Mouse (Mus musculus): Measurements from ENCODE around the gene Ankrd10. TPM values are rescaled to one million over a fixed set of nuclear protein-coding genes. Genes with fewer than 3 reads are reported as not detected.
"Not testable (repeated sequence)": the region's sequence is repeated elsewhere in the genome, so short reads cannot be mapped to it uniquely, and the experiment has no call there.

Gene Ankrd10
- total RNA-seq (2014; rRNA removed) (13.5 and 15.1 TPM in 2 replicates), polyA plus RNA-seq (2012; rRNA removed) (8.9 and 12.3 TPM in 2 replicates)

- whole genome bisulfite sequencing: 2% methylated on average over 40 of the region's 40 CpGs
Measured at GRCm38 (mm10) chr8:11635611-11636081, at the start of gene Ankrd10. TSS of gene Ankrd10 (minus strand) at chr8:11635757.

GRCm38 (mm10) chr8:11684558-11684957 lies 49.0 kb upstream of the Ankrd10 start:
- no peaks in the 10 kb centered on the region for H3K27me3 ChIP-seq (ENCODE audit: control insufficient read depth, insufficient read depth, low read length)
- H3K4me3 ChIP-seq (ENCODE audit: insufficient read depth, low read depth, low read length): no peak overlapping the region
- no peak overlapping the region for H3K27ac ChIP-seq (replicated peaks; ENCODE audit: insufficient read depth, low read depth, low read length)
- no peaks in the 10 kb centered on the region for H3K4me1 ChIP-seq (ENCODE audit: control insufficient read depth, insufficient read depth, low read length)
- no peaks in the 10 kb centered on the region for H3K79me2 ChIP-seq (ENCODE audit: control insufficient read depth, insufficient read depth, low read length)
- WGBS: 80% methylated on average over 7 of the region's 7 CpGs
- no peak for DNase-seq (ENCODE audit: extremely low read depth, low read depth, low spot score)
- TF ChIP-seq POLR2A (IDR thresholded peaks at IDR 0.05; ENCODE audit: extremely low read depth, insufficient read depth, low read length) (no peak), CTCF (IDR thresholded peaks at IDR 0.05; ENCODE audit: low read depth, low read length) (no peak)
- no peaks in the 10 kb centered on the region for H3K36me3 ChIP-seq (ENCODE audit: control insufficient read depth, insufficient read depth, low read length)
- H3K9ac ChIP-seq (ENCODE audit: low read depth, low read length): no peak overlapping the region

More at GRCm38 (mm10) chr8:11635611-11636081, at the start of gene Ankrd10:
- peak; percentile 88 for DNase-seq (ENCODE audit: extremely low read depth, low read depth, low spot score)
- H3K4me3 ChIP-seq (ENCODE audit: insufficient read depth, low read depth, low read length): peak within 1 kb of the TSS; percentile 71
- peak within 1 kb of the TSS; percentile 72 for H3K27ac ChIP-seq (replicated peaks; ENCODE audit: insufficient read depth, low read depth, low read length)
- H3K9ac ChIP-seq (ENCODE audit: low read depth, low read length): peak within 1 kb of the TSS; percentile 80
- H3K4me1 ChIP-seq (ENCODE audit: control insufficient read depth, insufficient read depth, low read length): peaks cover 19% of the 10 kb centered on the region; the same call in 1 of the 2 replicates
- TF ChIP-seq POLR2A (IDR thresholded peaks at IDR 0.05; ENCODE audit: extremely low read depth, insufficient read depth, low read length) (peak; percentile 86), CTCF (IDR thresholded peaks at IDR 0.05; ENCODE audit: low read depth, low read length) (no peak)
- H3K79me2 ChIP-seq (ENCODE audit: control insufficient read depth, insufficient read depth, low read length): peaks cover 5% of the 10 kb centered on the region; the same call in 1 of the 2 replicates
- no peaks in the 10 kb centered on the region for H3K27me3 ChIP-seq (ENCODE audit: control insufficient read depth, insufficient read depth, low read length)
- H3K36me3 ChIP-seq (ENCODE audit: control insufficient read depth, insufficient read depth, low read length): peaks cover 4% of the 10 kb centered on the region; the same call in 1 of the 2 replicates

- Histone ChIP-seq H3K27ac (replicated peaks; ENCODE audit: insufficient read depth, low read depth, low read length) (no peak overlapping the region), H3K27me3 (ENCODE audit: control insufficient read depth, insufficient read depth, low read length) (0 out of 2 replicates have a peak, but pooled peaks cover 2% of the 10 kb centered on the region), H3K9ac (ENCODE audit: low read depth, low read length) (no peak overlapping the region), H3K79me2 (ENCODE audit: control insufficient read depth, insufficient read depth, low read length) (no peaks in the 10 kb centered on the region), H3K36me3 (ENCODE audit: control insufficient read depth, insufficient read depth, low read length) (no peaks in the 10 kb centered on the region), H3K4me3 (ENCODE audit: insufficient read depth, low read depth, low read length) (no peak overlapping the region), H3K4me1 (ENCODE audit: control insufficient read depth, insufficient read depth, low read length) (no peaks in the 10 kb centered on the region)
- no peak for DNase-seq (ENCODE audit: extremely low read depth, low read depth, low spot score)
- no peak for TF ChIP-seq CTCF (IDR thresholded peaks at IDR 0.05; ENCODE audit: low read depth, low read length)
- TF ChIP-seq POLR2A (IDR thresholded peaks at IDR 0.05; ENCODE audit: extremely low read depth, insufficient read depth, low read length): no peak
- WGBS: 61% methylated on average over 2 of the region's 2 CpGs
Measured at GRCm38 (mm10) chr8:11668308-11668707, 32.8 kb upstream of the Ankrd10 start.

- H3K27ac ChIP-seq (replicated peaks; ENCODE audit: insufficient read depth, low read depth, low read length); H3K79me2 ChIP-seq (ENCODE audit: control insufficient read depth, insufficient read depth, low read length); H3K27me3 ChIP-seq (ENCODE audit: control insufficient read depth, insufficient read depth, low read length); DNase-seq (ENCODE audit: extremely low read depth, low read depth, low spot score); H3K4me1 ChIP-seq (ENCODE audit: control insufficient read depth, insufficient read depth, low read length); H3K36me3 ChIP-seq (ENCODE audit: control insufficient read depth, insufficient read depth, low read length); H3K4me3 ChIP-seq (ENCODE audit: insufficient read depth, low read depth, low read length); H3K9ac ChIP-seq (ENCODE audit: low read depth, low read length): not testable (repeated sequence)
- WGBS: 87% methylated on average over 20 of the region's 20 CpGs
Measured at GRCm38 (mm10) chr8:11666023-11666716, 30.6 kb upstream of the Ankrd10 start.

GRCm38 (mm10) chr8:11661969-11662368 lies 26.4 kb upstream of the Ankrd10 start:
- no peaks in the 10 kb centered on the region for H3K27me3 ChIP-seq (ENCODE audit: control insufficient read depth, insufficient read depth, low read length)
- no peak overlapping the region for H3K27ac ChIP-seq (replicated peaks; ENCODE audit: insufficient read depth, low read depth, low read length)
- H3K79me2 ChIP-seq (ENCODE audit: control insufficient read depth, insufficient read depth, low read length): no peaks in the 10 kb centered on the region
- H3K4me3 ChIP-seq (ENCODE audit: insufficient read depth, low read depth, low read length): no peak overlapping the region
- no peak overlapping the region for H3K9ac ChIP-seq (ENCODE audit: low read depth, low read length)
- DNase-seq (ENCODE audit: extremely low read depth, low read depth, low spot score): no peak
- H3K4me1 ChIP-seq (ENCODE audit: control insufficient read depth, insufficient read depth, low read length): no peaks in the 10 kb centered on the region
- 22% methylated on average over 3 of the region's 3 CpGs for WGBS
- no peaks in the 10 kb centered on the region for H3K36me3 ChIP-seq (ENCODE audit: control insufficient read depth, insufficient read depth, low read length)
- no peak for TF ChIP-seq POLR2A (IDR thresholded peaks at IDR 0.05; ENCODE audit: extremely low read depth, insufficient read depth, low read length)
- TF ChIP-seq CTCF (IDR thresholded peaks at IDR 0.05; ENCODE audit: low read depth, low read length): no peak

- Histone ChIP-seq H3K4me3 (ENCODE audit: insufficient read depth, low read depth, low read length) (no peak overlapping the region), H3K27me3 (ENCODE audit: control insufficient read depth, insufficient read depth, low read length) (no peaks in the 10 kb centered on the region), H3K79me2 (ENCODE audit: control insufficient read depth, insufficient read depth, low read length) (no peaks in the 10 kb centered on the region), H3K27ac (replicated peaks; ENCODE audit: insufficient read depth, low read depth, low read length) (no peak overlapping the region), H3K36me3 (ENCODE audit: control insufficient read depth, insufficient read depth, low read length) (no peaks in the 10 kb centered on the region), H3K9ac (ENCODE audit: low read depth, low read length) (no peak overlapping the region), H3K4me1 (ENCODE audit: control insufficient read depth, insufficient read depth, low read length) (no peaks in the 10 kb centered on the region)
- no peak for TF ChIP-seq POLR2A (IDR thresholded peaks at IDR 0.05; ENCODE audit: extremely low read depth, insufficient read depth, low read length)
- no peak for TF ChIP-seq CTCF (IDR thresholded peaks at IDR 0.05; ENCODE audit: low read depth, low read length)
- no peak for DNase-seq (ENCODE audit: extremely low read depth, low read depth, low spot score)
- 95% methylated on average over 5 of the region's 5 CpGs for WGBS
Measured at GRCm38 (mm10) chr8:11650021-11650420, 14.5 kb upstream of the Ankrd10 start.

All from liver, adult 2 months (tissue).